Mouse (Mus musculus): ENCODE data around the gene Tbc1d2. TPM values are rescaled to one million over a fixed set of nuclear protein-coding genes. Genes with fewer than 3 reads are reported as not detected.
A peak's percentile ranks its signal among the peaks of the same experiment; 100 is the strongest.

The Tbc1d2 gene
- polyA plus RNA-seq, 1 experiment, result 6.8 TPM

GRCm38 (mm10) chr4:46676646-46677045 lies 26.6 kb upstream of the Tbc1d2 start:
- H3K36me3 ChIP-seq (ENCODE audit: control insufficient read depth, insufficient read depth, low read length), result no peaks in the 10 kb centered on the region
- H3K27me3 ChIP-seq (ENCODE audit: control insufficient read depth, insufficient read depth, low read length), result no peaks in the 10 kb centered on the region
- no peaks in the 10 kb centered on the region for H3K4me1 ChIP-seq (ENCODE audit: control insufficient read depth, insufficient read depth, insufficient read length, low read length)
- H3K27ac ChIP-seq (ENCODE audit: insufficient read depth, low read depth, low read length), result no peak overlapping the region
- no peak for TF ChIP-seq CTCF (IDR thresholded peaks at IDR 0.05; ENCODE audit: extremely low read depth, insufficient read length, insufficient replicate concordance, low read depth, low read length)
- no peak for TF ChIP-seq POLR2A (IDR thresholded peaks at IDR 0.05; ENCODE audit: low read depth, low read length)
- H3K4me3 ChIP-seq (ENCODE audit: low read depth, low read length), result no peak overlapping the region
- WGBS, result 22% methylated on average over 3 of the region's 3 CpGs

GRCm38 (mm10) chr4:46675992-46676391 lies 26.0 kb upstream of the Tbc1d2 start:
- Histone ChIP-seq H3K4me3 (ENCODE audit: low read depth, low read length) (no peak overlapping the region), H3K4me1 (ENCODE audit: control insufficient read depth, insufficient read depth, insufficient read length, low read length) (no peaks in the 10 kb centered on the region), H3K36me3 (ENCODE audit: control insufficient read depth, insufficient read depth, low read length) (no peaks in the 10 kb centered on the region), H3K27ac (ENCODE audit: insufficient read depth, low read depth, low read length) (no peak overlapping the region), H3K27me3 (ENCODE audit: control insufficient read depth, insufficient read depth, low read length) (no peaks in the 10 kb centered on the region)
- WGBS, result 52% methylated on average over 4 of the region's 4 CpGs
- TF ChIP-seq POLR2A (IDR thresholded peaks at IDR 0.05; ENCODE audit: low read depth, low read length) (no peak), CTCF (IDR thresholded peaks at IDR 0.05; ENCODE audit: extremely low read depth, insufficient read length, insufficient replicate concordance, low read depth, low read length) (no peak)

- TF ChIP-seq POLR2A (IDR thresholded peaks at IDR 0.05; ENCODE audit: low read depth, low read length), result no peak
- TF ChIP-seq CTCF (IDR thresholded peaks at IDR 0.05; ENCODE audit: extremely low read depth, insufficient read length, insufficient replicate concordance, low read depth, low read length), result no peak
- Histone ChIP-seq H3K4me3 (ENCODE audit: low read depth, low read length) (no peak overlapping the region), H3K27ac (ENCODE audit: insufficient read depth, low read depth, low read length) (no peak overlapping the region), H3K4me1 (ENCODE audit: control insufficient read depth, insufficient read depth, insufficient read length, low read length) (no peaks in the 10 kb centered on the region), H3K36me3 (ENCODE audit: control insufficient read depth, insufficient read depth, low read length) (no peaks in the 10 kb centered on the region), H3K27me3 (ENCODE audit: control insufficient read depth, insufficient read depth, low read length) (no peaks in the 10 kb centered on the region)
- WGBS, result 73% methylated on average over 11 of the region's 11 CpGs
Measured at GRCm38 (mm10) chr4:46675272-46675785, 25.3 kb upstream of the Tbc1d2 start.

- no peaks in the 10 kb centered on the region for H3K36me3 ChIP-seq (ENCODE audit: control insufficient read depth, insufficient read depth, low read length)
- no peaks in the 10 kb centered on the region for H3K27me3 ChIP-seq (ENCODE audit: control insufficient read depth, insufficient read depth, low read length)
- H3K4me1 ChIP-seq (ENCODE audit: control insufficient read depth, insufficient read depth, insufficient read length, low read length), result peaks cover 8% of the 10 kb centered on the region
- H3K4me3 ChIP-seq (ENCODE audit: low read depth, low read length), result no peak overlapping the region
- TF ChIP-seq CTCF (IDR thresholded peaks at IDR 0.05; ENCODE audit: extremely low read depth, insufficient read length, insufficient replicate concordance, low read depth, low read length) (no peak), POLR2A (IDR thresholded peaks at IDR 0.05; ENCODE audit: low read depth, low read length) (no peak)
- 61% methylated on average over 11 of the region's 11 CpGs for WGBS
- no peak overlapping the region for H3K27ac ChIP-seq (ENCODE audit: insufficient read depth, low read depth, low read length)
Measured at GRCm38 (mm10) chr4:46668620-46669019, 18.6 kb upstream of the Tbc1d2 start.

- Histone ChIP-seq H3K4me3 (ENCODE audit: low read depth, low read length) (no peak overlapping the region), H3K36me3 (ENCODE audit: control insufficient read depth, insufficient read depth, low read length) (no peaks in the 10 kb centered on the region), H3K27me3 (ENCODE audit: control insufficient read depth, insufficient read depth, low read length) (no peaks in the 10 kb centered on the region), H3K27ac (ENCODE audit: insufficient read depth, low read depth, low read length) (no peak overlapping the region), H3K4me1 (ENCODE audit: control insufficient read depth, insufficient read depth, insufficient read length, low read length) (peaks cover 8% of the 10 kb centered on the region)
- 76% methylated on average over 5 of the region's 5 CpGs for WGBS
- TF ChIP-seq POLR2A (IDR thresholded peaks at IDR 0.05; ENCODE audit: low read depth, low read length), result no peak
Measured at GRCm38 (mm10) chr4:46666420-46666819, 16.4 kb upstream of the Tbc1d2 start.

- Histone ChIP-seq H3K27ac (ENCODE audit: insufficient read depth, low read depth, low read length) (no peak overlapping the region), H3K27me3 (ENCODE audit: control insufficient read depth, insufficient read depth, low read length) (no peaks in the 10 kb centered on the region), H3K4me3 (ENCODE audit: low read depth, low read length) (no peak overlapping the region), H3K36me3 (ENCODE audit: control insufficient read depth, insufficient read depth, low read length) (no peaks in the 10 kb centered on the region), H3K4me1 (ENCODE audit: control insufficient read depth, insufficient read depth, insufficient read length, low read length) (peaks cover 8% of the 10 kb centered on the region)
- TF ChIP-seq CTCF (IDR thresholded peaks at IDR 0.05; ENCODE audit: extremely low read depth, insufficient read length, insufficient replicate concordance, low read depth, low read length) (peak; percentile 13; the same call in 1 of the 2 replicates), POLR2A (IDR thresholded peaks at IDR 0.05; ENCODE audit: low read depth, low read length) (no peak)
- 13% methylated on average over 8 of the region's 8 CpGs for WGBS
Measured at GRCm38 (mm10) chr4:46665371-46665774, 15.4 kb upstream of the Tbc1d2 start.

- peaks cover 8% of the 10 kb centered on the region for H3K4me1 ChIP-seq (ENCODE audit: control insufficient read depth, insufficient read depth, insufficient read length, low read length)
- 11% methylated on average over 34 of the region's 34 CpGs for WGBS
- H3K27ac ChIP-seq (ENCODE audit: insufficient read depth, low read depth, low read length), result no peak overlapping the region
- H3K36me3 ChIP-seq (ENCODE audit: control insufficient read depth, insufficient read depth, low read length), result no peaks in the 10 kb centered on the region
- H3K27me3 ChIP-seq (ENCODE audit: control insufficient read depth, insufficient read depth, low read length), result no peaks in the 10 kb centered on the region
- no peak for TF ChIP-seq POLR2A (IDR thresholded peaks at IDR 0.05; ENCODE audit: low read depth, low read length)
- H3K4me3 ChIP-seq (ENCODE audit: low read depth, low read length), result peak overlapping the region; percentile 31
Measured at GRCm38 (mm10) chr4:46664123-46665009, 14.4 kb upstream of the Tbc1d2 start.
